Mouse (Mus musculus): Measurements from ENCODE around the gene Ccdc159. TPM values are rescaled to one million over a fixed set of nuclear protein-coding genes. Genes with fewer than 3 reads are reported as not detected.

Gene Ccdc159
- polyA plus RNA-seq, 1 experiment from 2014 or later, result 5.9 TPM

- WGBS, result 22% methylated on average over 3 of the region's 3 CpGs
- Histone ChIP-seq H3K4me3 (replicated peaks) (no peak overlapping the region), H3K36me3 (peaks cover 11% of the 10 kb centered on the region; the same call in 1 of the 2 replicates)
Measured at GRCm38 (mm10) chr9:21953600-21953999, 26.3 kb downstream of the Ccdc159 start.

GRCm38 (mm10) chr9:21954635-21955034, 27.4 kb downstream of the Ccdc159 start:
- H3K9me3 ChIP-seq (replicated peaks), result 0 out of 2 replicates have a peak, but pooled peaks cover 4% of the 10 kb centered on the region
- H3K4me3 ChIP-seq (replicated peaks), result no peak overlapping the region
- H3K27me3 ChIP-seq, result no peaks in the 10 kb centered on the region
- H3K4me1 ChIP-seq, result peaks cover 12% of the 10 kb centered on the region
- no peak overlapping the region for H3K27ac ChIP-seq
- ATAC-seq (replicated peaks; ENCODE audit: low FRiP score), result no peak
- H3K9ac ChIP-seq, result no peak overlapping the region
- H3K36me3 ChIP-seq, result peaks cover 12% of the 10 kb centered on the region
- 78% methylated on average over 3 of the region's 3 CpGs for WGBS
- peak overlapping the region; percentile 77; the same call in 1 of the 2 replicates for H3K4me2 ChIP-seq

More at GRCm38 (mm10) chr9:21953600-21953999, 26.3 kb downstream of the Ccdc159 start:
- H3K27ac ChIP-seq, result no peak overlapping the region
- no peak overlapping the region for H3K9ac ChIP-seq
- peaks cover 7% of the 10 kb centered on the region for H3K4me1 ChIP-seq
- 0 out of 2 replicates have a peak, but pooled peaks cover under 1% of the 10 kb centered on the region for H3K27me3 ChIP-seq
- H3K9me3 ChIP-seq (replicated peaks), result 0 out of 2 replicates have a peak, but pooled peaks cover 4% of the 10 kb centered on the region
- no peak overlapping the region for H3K4me2 ChIP-seq
- ATAC-seq (replicated peaks; ENCODE audit: low FRiP score), result no peak

- Histone ChIP-seq H3K9ac (peak overlapping the region; percentile 71), H3K27ac (peak overlapping the region; percentile 92)
- 3% methylated on average over 18 of the region's 18 CpGs for WGBS
Measured at GRCm38 (mm10) chr9:21955225-21955569, 27.9 kb downstream of the Ccdc159 start.

GRCm38 (mm10) chr9:21955570-21956281, 28.5 kb downstream of the Ccdc159 start, which contains the start of gene Swsap1:
TSS of gene Swsap1 (plus strand) at chr9:21955755.
- H3K4me3 ChIP-seq (replicated peaks), result peak within 1 kb of the TSS; percentile 65
- ATAC-seq (replicated peaks; ENCODE audit: low FRiP score), result peak; percentile 98
- H3K36me3 ChIP-seq, result peaks cover 13% of the 10 kb centered on the region
- peak within 1 kb of the TSS; percentile 71 for H3K9ac ChIP-seq
- peaks cover 4% of the 10 kb centered on the region for H3K27me3 ChIP-seq
- peak within 1 kb of the TSS; percentile 77 for H3K4me2 ChIP-seq
- 0 out of 2 replicates have a peak, but pooled peaks cover 4% of the 10 kb centered on the region for H3K9me3 ChIP-seq (replicated peaks)
- peaks cover 23% of the 10 kb centered on the region for H3K4me1 ChIP-seq
- under 1% methylated on average over 54 of the region's 54 CpGs for WGBS
- H3K27ac ChIP-seq, result peak within 1 kb of the TSS; percentile 92

More at GRCm38 (mm10) chr9:21955225-21955569, 27.9 kb downstream of the Ccdc159 start:
- peak overlapping the region; percentile 65 for H3K4me3 ChIP-seq (replicated peaks)
- H3K27me3 ChIP-seq, result no peaks in the 10 kb centered on the region
- peaks cover 18% of the 10 kb centered on the region for H3K4me1 ChIP-seq
- H3K4me2 ChIP-seq, result peak overlapping the region; percentile 77
- peak; percentile 76 for ATAC-seq (replicated peaks; ENCODE audit: low FRiP score)
- peaks cover 13% of the 10 kb centered on the region for H3K36me3 ChIP-seq
- H3K9me3 ChIP-seq (replicated peaks), result 0 out of 2 replicates have a peak, but pooled peaks cover 4% of the 10 kb centered on the region

- ATAC-seq (replicated peaks; ENCODE audit: low FRiP score), result no peak
- Histone ChIP-seq H3K9me3 (replicated peaks) (no peaks in the 10 kb centered on the region), H3K4me1 (peaks cover 50% of the 10 kb centered on the region), H3K4me3 (replicated peaks) (no peak overlapping the region), H3K27ac (no peak overlapping the region), H3K36me3 (peaks cover 13% of the 10 kb centered on the region), H3K27me3 (peaks cover 15% of the 10 kb centered on the region), H3K9ac (no peak overlapping the region), H3K4me2 (no peak overlapping the region)
- 78% methylated on average over 5 of the region's 5 CpGs for WGBS
Measured at GRCm38 (mm10) chr9:21958372-21958771, 31.1 kb downstream of the Ccdc159 start.

GRCm38 (mm10) chr9:21959244-21959643, 32.0 kb downstream of the Ccdc159 start:
- Histone ChIP-seq H3K4me2 (no peak overlapping the region), H3K4me1 (peaks cover 56% of the 10 kb centered on the region), H3K27ac (peak overlapping the region; percentile 10; the same call in 1 of the 2 replicates), H3K36me3 (peaks cover 13% of the 10 kb centered on the region), H3K9me3 (replicated peaks) (no peaks in the 10 kb centered on the region), H3K9ac (no peak overlapping the region), H3K4me3 (replicated peaks) (no peak overlapping the region), H3K27me3 (peaks cover 15% of the 10 kb centered on the region)
- 87% methylated on average over 7 of the region's 7 CpGs for WGBS
- no peak for ATAC-seq (replicated peaks; ENCODE audit: low FRiP score)

GRCm38 (mm10) chr9:21960135-21960534, 32.9 kb downstream of the Ccdc159 start:
- H3K4me3 ChIP-seq (replicated peaks), result peak overlapping the region; percentile 52; the same call in 1 of the 2 replicates
- H3K9ac ChIP-seq, result no peak overlapping the region
- H3K36me3 ChIP-seq, result peaks cover 13% of the 10 kb centered on the region
- H3K27me3 ChIP-seq, result peaks cover 15% of the 10 kb centered on the region
- ATAC-seq (replicated peaks; ENCODE audit: low FRiP score), result no peak
- WGBS, result 38% methylated on average over 9 of the region's 9 CpGs
- H3K27ac ChIP-seq, result peak overlapping the region; percentile 56
- peaks cover 56% of the 10 kb centered on the region for H3K4me1 ChIP-seq
- peak overlapping the region; percentile 90 for H3K4me2 ChIP-seq
- H3K9me3 ChIP-seq (replicated peaks), result no peaks in the 10 kb centered on the region

- peaks cover 13% of the 10 kb centered on the region for H3K36me3 ChIP-seq
- peaks cover 56% of the 10 kb centered on the region for H3K4me1 ChIP-seq
- H3K9me3 ChIP-seq (replicated peaks), result no peaks in the 10 kb centered on the region
- WGBS, result 13% methylated on average over 26 of the region's 26 CpGs
- peaks cover 15% of the 10 kb centered on the region for H3K27me3 ChIP-seq
- no peak overlapping the region for H3K9ac ChIP-seq
- peak overlapping the region; percentile 56 for H3K27ac ChIP-seq
- peak overlapping the region; percentile 90 for H3K4me2 ChIP-seq
- ATAC-seq (replicated peaks; ENCODE audit: low FRiP score), result no peak
- H3K4me3 ChIP-seq (replicated peaks), result peak overlapping the region; percentile 52
Measured at GRCm38 (mm10) chr9:21960558-21961208, 33.4 kb downstream of the Ccdc159 start.

- Histone ChIP-seq H3K9me3 (replicated peaks) (no peaks in the 10 kb centered on the region), H3K9ac (peak overlapping the region; percentile 25; the same call in 1 of the 2 replicates), H3K4me3 (replicated peaks) (peak overlapping the region; percentile 52), H3K36me3 (peaks cover 13% of the 10 kb centered on the region), H3K4me1 (peaks cover 53% of the 10 kb centered on the region), H3K27me3 (peaks cover 15% of the 10 kb centered on the region), H3K4me2 (peak overlapping the region; percentile 90), H3K27ac (no peak overlapping the region)
- 2% methylated on average over 35 of the region's 35 CpGs for WGBS
- ATAC-seq (replicated peaks; ENCODE audit: low FRiP score), result no peak
Measured at GRCm38 (mm10) chr9:21961366-21961980, 34.2 kb downstream of the Ccdc159 start.

- Histone ChIP-seq H3K27me3 (peaks cover 15% of the 10 kb centered on the region), H3K4me2 (peak overlapping the region; percentile 90), H3K36me3 (peaks cover 13% of the 10 kb centered on the region), H3K9ac (peak overlapping the region; percentile 25; the same call in 1 of the 2 replicates), H3K9me3 (replicated peaks) (no peaks in the 10 kb centered on the region), H3K4me1 (peaks cover 49% of the 10 kb centered on the region), H3K4me3 (replicated peaks) (peak overlapping the region; percentile 52), H3K27ac (0 out of 2 replicates have a peak overlapping the region, but pooled peaks have one; percentile 20)
- WGBS, result 0% methylated on average over 15 of the region's 15 CpGs
- no peak for ATAC-seq (replicated peaks; ENCODE audit: low FRiP score)
Measured at GRCm38 (mm10) chr9:21962010-21962409, 34.7 kb downstream of the Ccdc159 start.

- Histone ChIP-seq H3K4me2 (peak overlapping the region; percentile 90), H3K36me3 (peaks cover 10% of the 10 kb centered on the region), H3K27me3 (peaks cover 15% of the 10 kb centered on the region), H3K9ac (peak overlapping the region; percentile 18), H3K4me3 (replicated peaks) (peak overlapping the region; percentile 52), H3K9me3 (replicated peaks) (no peaks in the 10 kb centered on the region), H3K27ac (peak overlapping the region; percentile 20; the same call in 1 of the 2 replicates), H3K4me1 (peaks cover 49% of the 10 kb centered on the region)
- 2% methylated on average over 34 of the region's 34 CpGs for WGBS
- peak; percentile 85 for ATAC-seq (replicated peaks; ENCODE audit: low FRiP score)
Measured at GRCm38 (mm10) chr9:21962416-21963059, 35.3 kb downstream of the Ccdc159 start.
